Mouse (Mus musculus): ENCODE measurements around the gene Gid4. TPM values are rescaled to one million over a fixed set of nuclear protein-coding genes. Genes with fewer than 3 reads are reported as not detected.

The Gid4 gene
- polyA plus RNA-seq, 1 experiment from 2014 or later = 10.9 TPM

DNA sequence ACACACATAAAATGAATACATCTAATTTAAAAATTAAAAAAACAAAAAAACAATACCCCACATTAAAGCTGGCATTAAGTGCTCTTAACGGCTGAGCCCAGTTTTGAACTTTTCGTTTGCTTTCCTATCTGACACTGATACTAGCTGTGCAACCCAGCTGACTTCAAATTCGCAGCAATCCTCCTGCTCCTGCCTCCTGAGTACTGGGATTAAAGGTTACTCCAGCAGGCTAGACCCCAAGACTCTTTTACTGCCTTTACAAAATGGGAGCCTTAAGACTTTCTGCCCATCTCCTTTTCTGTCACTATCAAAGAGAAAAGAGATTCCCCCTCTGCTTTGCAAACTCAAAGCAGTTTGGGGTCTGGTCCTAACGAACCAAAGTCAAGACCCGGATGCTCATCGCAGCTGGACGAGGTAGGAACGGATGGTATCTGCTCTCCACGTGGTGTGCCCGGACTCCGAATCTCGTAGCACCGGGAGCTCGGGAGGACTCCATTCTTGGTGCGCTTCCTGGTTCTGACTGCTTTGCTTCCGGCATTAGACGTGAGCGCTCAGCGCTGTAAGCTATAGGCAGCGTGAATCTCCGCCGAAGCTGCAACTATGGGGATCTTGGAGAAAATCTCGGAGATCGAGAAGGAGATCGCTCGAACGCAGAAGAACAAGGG, 37.3 kb downstream of the Gid4 start, which contains the start of gene Drg2:
Gene Drg2 (plus strand): TSS at position 512 of the 665 bp plus-strand sequence.
- Histone ChIP-seq H3K36me3 (ENCODE audit: control insufficient read depth, insufficient read depth, low read length) (peaks cover 10% of the 10 kb centered on the region; the same call in 1 of the 2 replicates), H3K4me1 (replicated peaks; ENCODE audit: control insufficient read depth, insufficient read depth) (0 out of 2 replicates have a peak, but pooled peaks cover 4% of the 10 kb centered on the region), H3K4me2 (replicated peaks; ENCODE audit: low read depth) (peak within 1 kb of the TSS; percentile 81), H3K27me3 (ENCODE audit: control insufficient read depth, insufficient read depth, low read length) (no peaks in the 10 kb centered on the region), H3K27ac (replicated peaks) (peak within 1 kb of the TSS; percentile 72), H3K9ac (ENCODE audit: low read length) (peak within 1 kb of the TSS; percentile 85), H3K9me3 (ENCODE audit: control insufficient read depth, low read length) (no peaks in the 10 kb centered on the region), H3K4me3 (ENCODE audit: low read depth, low read length) (peak within 1 kb of the TSS; percentile 53)
- no peak for TF ChIP-seq EP300 (optimal IDR thresholded peaks at IDR 0.05)
- peak; percentile 94 for ATAC-seq (ENCODE audit: low FRiP score, low TSS enrichment)
- WGBS = 5% methylated on average over 27 of the region's 27 CpGs
- DNase-seq (ENCODE audit: low spot score) = peak; percentile 90

DNA sequence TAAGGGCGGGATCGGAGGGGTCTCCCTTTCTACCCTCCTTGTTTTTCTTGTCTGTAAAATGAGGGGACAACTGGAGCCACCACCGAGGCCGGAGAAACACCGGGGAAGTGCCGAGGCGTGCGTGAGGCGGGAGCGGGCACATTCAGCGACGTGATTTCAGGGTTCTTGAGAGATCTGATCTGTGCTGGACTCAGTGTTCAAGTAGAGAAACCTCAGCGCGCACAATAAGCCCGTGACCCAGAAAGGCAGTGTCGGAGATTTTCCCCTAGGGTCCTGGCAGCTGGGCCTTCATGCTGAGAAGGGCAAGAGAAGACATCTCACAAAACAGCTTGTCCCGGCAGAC, 37.8 kb downstream of the Gid4 start:
- ATAC-seq (ENCODE audit: low FRiP score, low TSS enrichment) = peak; percentile 22; the same call in 1 of the 2 replicates
- no peak for DNase-seq (ENCODE audit: low spot score)
- no peaks in the 10 kb centered on the region for H3K27me3 ChIP-seq (ENCODE audit: control insufficient read depth, insufficient read depth, low read length)
- no peak for TF ChIP-seq EP300 (optimal IDR thresholded peaks at IDR 0.05)
- TF ChIP-seq CTCF (IDR thresholded peaks at IDR 0.05; ENCODE audit: low read depth) = no peak
- 0% methylated on average over 17 of the region's 17 CpGs for WGBS
- peak overlapping the region; percentile 53 for H3K4me3 ChIP-seq (ENCODE audit: low read depth, low read length)
- no peaks in the 10 kb centered on the region for H3K9me3 ChIP-seq (ENCODE audit: control insufficient read depth, low read length)
- peak overlapping the region; percentile 81 for H3K4me2 ChIP-seq (replicated peaks; ENCODE audit: low read depth)
- H3K27ac ChIP-seq (replicated peaks) = peak overlapping the region; percentile 72
- 0 out of 2 replicates have a peak, but pooled peaks cover 4% of the 10 kb centered on the region for H3K4me1 ChIP-seq (replicated peaks; ENCODE audit: control insufficient read depth, insufficient read depth)
- peaks cover 11% of the 10 kb centered on the region for H3K36me3 ChIP-seq (ENCODE audit: control insufficient read depth, insufficient read depth, low read length)
- H3K9ac ChIP-seq (ENCODE audit: low read length) = peak overlapping the region; percentile 85

GRCm38 (mm10) chr11:60457973-60458372, 41.0 kb downstream of the Gid4 start:
- ATAC-seq (ENCODE audit: low FRiP score, low TSS enrichment) = no peak
- 87% methylated on average over 1 of the region's 1 CpGs for WGBS

GRCm38 (mm10) chr11:60465943-60466380, 49.0 kb downstream of the Gid4 start:
- no peak overlapping the region for H3K4me3 ChIP-seq (ENCODE audit: low read depth, low read length)
- H3K27ac ChIP-seq (replicated peaks) = no peak overlapping the region
- H3K4me1 ChIP-seq (replicated peaks; ENCODE audit: control insufficient read depth, insufficient read depth) = no peaks in the 10 kb centered on the region
- no peaks in the 10 kb centered on the region for H3K9me3 ChIP-seq (ENCODE audit: control insufficient read depth, low read length)
- H3K27me3 ChIP-seq (ENCODE audit: control insufficient read depth, insufficient read depth, low read length) = no peaks in the 10 kb centered on the region
- H3K36me3 ChIP-seq (ENCODE audit: control insufficient read depth, insufficient read depth, low read length) = peaks cover 48% of the 10 kb centered on the region
- DNase-seq (ENCODE audit: low spot score) (peak; percentile 54), ATAC-seq (ENCODE audit: low FRiP score, low TSS enrichment) (peak; percentile 47; the same call in 1 of the 2 replicates)
- 91% methylated on average over 2 of the region's 2 CpGs for WGBS
- TF ChIP-seq EP300 (optimal IDR thresholded peaks at IDR 0.05) (no peak), CTCF (IDR thresholded peaks at IDR 0.05; ENCODE audit: low read depth) (peak; percentile 68)
- no peak overlapping the region for H3K9ac ChIP-seq (ENCODE audit: low read length)
- no peak overlapping the region for H3K4me2 ChIP-seq (replicated peaks; ENCODE audit: low read depth)

More at GRCm38 (mm10) chr11:60457973-60458372, 41.0 kb downstream of the Gid4 start:
- Histone ChIP-seq H3K9ac (ENCODE audit: low read length) (no peak overlapping the region), H3K27me3 (ENCODE audit: control insufficient read depth, insufficient read depth, low read length) (no peaks in the 10 kb centered on the region), H3K36me3 (ENCODE audit: control insufficient read depth, insufficient read depth, low read length) (peaks cover 37% of the 10 kb centered on the region), H3K4me2 (replicated peaks; ENCODE audit: low read depth) (no peak overlapping the region), H3K4me3 (ENCODE audit: low read depth, low read length) (no peak overlapping the region), H3K9me3 (ENCODE audit: control insufficient read depth, low read length) (no peaks in the 10 kb centered on the region), H3K27ac (replicated peaks) (no peak overlapping the region), H3K4me1 (replicated peaks; ENCODE audit: control insufficient read depth, insufficient read depth) (0 out of 2 replicates have a peak, but pooled peaks cover 4% of the 10 kb centered on the region)
- no peak for DNase-seq (ENCODE audit: low spot score)
- TF ChIP-seq CTCF (IDR thresholded peaks at IDR 0.05; ENCODE audit: low read depth) (peak; percentile 43), EP300 (optimal IDR thresholded peaks at IDR 0.05) (no peak)

- Histone ChIP-seq H3K9me3 (ENCODE audit: control insufficient read depth, low read length) (no peaks in the 10 kb centered on the region), H3K9ac (ENCODE audit: low read length) (no peak within 1 kb of the TSS), H3K4me3 (ENCODE audit: low read depth, low read length) (no peak within 1 kb of the TSS), H3K4me1 (replicated peaks; ENCODE audit: control insufficient read depth, insufficient read depth) (no peaks in the 10 kb centered on the region), H3K27ac (replicated peaks) (no peak within 1 kb of the TSS), H3K4me2 (replicated peaks; ENCODE audit: low read depth) (no peak within 1 kb of the TSS), H3K27me3 (ENCODE audit: control insufficient read depth, insufficient read depth, low read length) (no peaks in the 10 kb centered on the region), H3K36me3 (ENCODE audit: control insufficient read depth, insufficient read depth, low read length) (peaks cover 34% of the 10 kb centered on the region)
- WGBS = 93% methylated on average over 3 of the region's 3 CpGs
- no peak for ATAC-seq (ENCODE audit: low FRiP score, low TSS enrichment)
- TF ChIP-seq EP300 (optimal IDR thresholded peaks at IDR 0.05) (no peak), CTCF (IDR thresholded peaks at IDR 0.05; ENCODE audit: low read depth) (no peak)
- no peak for DNase-seq (ENCODE audit: low spot score)
These were observed 52.1 kb downstream of the Gid4 start, which contains the start of gene Myo15 for GRCm38 (mm10) chr11:60469039-60469438. Gene Myo15, plus strand, starts transcription at chr11:60469339.

- ATAC-seq (ENCODE audit: low FRiP score, low TSS enrichment) = no peak
- H3K9me3 ChIP-seq (ENCODE audit: control insufficient read depth, low read length) = no peaks in the 10 kb centered on the region
These were observed 53.8 kb downstream of the Gid4 start for GRCm38 (mm10) chr11:60470743-60471142.

More at GRCm38 (mm10) chr11:60470743-60471142, 53.8 kb downstream of the Gid4 start:
- TF ChIP-seq EP300 (optimal IDR thresholded peaks at IDR 0.05) (no peak), CTCF (IDR thresholded peaks at IDR 0.05; ENCODE audit: low read depth) (no peak)
- Histone ChIP-seq H3K27me3 (ENCODE audit: control insufficient read depth, insufficient read depth, low read length) (no peaks in the 10 kb centered on the region), H3K27ac (replicated peaks) (no peak overlapping the region), H3K4me3 (ENCODE audit: low read depth, low read length) (no peak overlapping the region), H3K36me3 (ENCODE audit: control insufficient read depth, insufficient read depth, low read length) (peaks cover 23% of the 10 kb centered on the region), H3K9ac (ENCODE audit: low read length) (no peak overlapping the region), H3K4me1 (replicated peaks; ENCODE audit: control insufficient read depth, insufficient read depth) (no peaks in the 10 kb centered on the region), H3K4me2 (replicated peaks; ENCODE audit: low read depth) (no peak overlapping the region)
- 79% methylated on average over 9 of the region's 9 CpGs for WGBS
- DNase-seq (ENCODE audit: low spot score) = no peak
